Mouse (Mus musculus): Measurements from ENCODE around the gene 4933430I17Rik. TPM values are rescaled to one million over a fixed set of nuclear protein-coding genes. Genes with fewer than 3 reads are reported as not detected.
A peak's percentile ranks its signal among the peaks of the same experiment; 100 is the strongest.

4933430I17Rik gene
- polyA plus RNA-seq, 1 experiment from 2014 or later = 0.33 TPM

- H3K27me3 ChIP-seq (replicated peaks; ENCODE audit: control insufficient read depth, insufficient read depth, low read length) = no peaks in the 10 kb centered on the region
- H3K36me3 ChIP-seq (ENCODE audit: control insufficient read depth, insufficient read depth, low read length) = peaks cover 10% of the 10 kb centered on the region
- 2% methylated on average over 38 of the region's 38 CpGs for WGBS
- H3K4me1 ChIP-seq (ENCODE audit: control insufficient read depth, insufficient read depth, low read length) = peaks cover 8% of the 10 kb centered on the region
- peak; percentile 87 for ATAC-seq
- H3K4me2 ChIP-seq (ENCODE audit: low read depth, low read length) = peak overlapping the region; percentile 56
- H3K9ac ChIP-seq (ENCODE audit: low read depth, low read length) = peak overlapping the region; percentile 90
- H3K9me3 ChIP-seq (ENCODE audit: control insufficient read depth, low read length) = no peaks in the 10 kb centered on the region
- H3K4me3 ChIP-seq (ENCODE audit: low read length) = peak overlapping the region; percentile 79
- peak overlapping the region; percentile 92 for H3K27ac ChIP-seq (ENCODE audit: low read length)
These were observed 23.0 kb upstream of the 4933430I17Rik start for GRCm38 (mm10) chr4:62501964-62502732.

GRCm38 (mm10) chr4:62502969-62503368 lies 22.2 kb upstream of the 4933430I17Rik start:
- peak; percentile 61 for ATAC-seq
- H3K4me3 ChIP-seq (ENCODE audit: low read length) = no peak overlapping the region

GRCm38 (mm10) chr4:62503374-62503970 lies 21.7 kb upstream of the 4933430I17Rik start, which contains the start of gene Hdhd3:
TSS of gene Hdhd3 (minus strand) at chr4:62503467.
- no peaks in the 10 kb centered on the region for H3K9me3 ChIP-seq (ENCODE audit: control insufficient read depth, low read length)
- peaks cover 8% of the 10 kb centered on the region for H3K4me1 ChIP-seq (ENCODE audit: control insufficient read depth, insufficient read depth, low read length)
- H3K4me2 ChIP-seq (ENCODE audit: low read depth, low read length) = peak within 1 kb of the TSS; percentile 56
- peaks cover 10% of the 10 kb centered on the region for H3K36me3 ChIP-seq (ENCODE audit: control insufficient read depth, insufficient read depth, low read length)
- H3K27me3 ChIP-seq (replicated peaks; ENCODE audit: control insufficient read depth, insufficient read depth, low read length) = no peaks in the 10 kb centered on the region
- 63% methylated on average over 3 of the region's 3 CpGs for WGBS
- ATAC-seq = no peak
- peak within 1 kb of the TSS; percentile 79 for H3K4me3 ChIP-seq (ENCODE audit: low read length)
- H3K27ac ChIP-seq (ENCODE audit: low read length) = peak within 1 kb of the TSS; percentile 92
- peak within 1 kb of the TSS; percentile 90 for H3K9ac ChIP-seq (ENCODE audit: low read depth, low read length)

More at GRCm38 (mm10) chr4:62502969-62503368, 22.2 kb upstream of the 4933430I17Rik start:
- Histone ChIP-seq H3K4me1 (ENCODE audit: control insufficient read depth, insufficient read depth, low read length) (peaks cover 8% of the 10 kb centered on the region), H3K36me3 (ENCODE audit: control insufficient read depth, insufficient read depth, low read length) (peaks cover 10% of the 10 kb centered on the region), H3K4me2 (ENCODE audit: low read depth, low read length) (peak overlapping the region; percentile 56), H3K27ac (ENCODE audit: low read length) (peak overlapping the region; percentile 92), H3K27me3 (replicated peaks; ENCODE audit: control insufficient read depth, insufficient read depth, low read length) (no peaks in the 10 kb centered on the region), H3K9me3 (ENCODE audit: control insufficient read depth, low read length) (no peaks in the 10 kb centered on the region), H3K9ac (ENCODE audit: low read depth, low read length) (no peak overlapping the region)
- WGBS = 50% methylated on average over 7 of the region's 7 CpGs

- Histone ChIP-seq H3K9me3 (ENCODE audit: control insufficient read depth, low read length) (no peaks in the 10 kb centered on the region), H3K4me1 (ENCODE audit: control insufficient read depth, insufficient read depth, low read length) (peaks cover 2% of the 10 kb centered on the region; the same call in 1 of the 2 replicates), H3K36me3 (ENCODE audit: control insufficient read depth, insufficient read depth, low read length) (peaks cover 22% of the 10 kb centered on the region), H3K27me3 (replicated peaks; ENCODE audit: control insufficient read depth, insufficient read depth, low read length) (no peaks in the 10 kb centered on the region), H3K9ac (ENCODE audit: low read depth, low read length) (no peak overlapping the region), H3K4me2 (ENCODE audit: low read depth, low read length) (no peak overlapping the region), H3K4me3 (ENCODE audit: low read length) (no peak overlapping the region), H3K27ac (ENCODE audit: low read length) (no peak overlapping the region)
- ATAC-seq = no peak
- WGBS = 84% methylated on average over 3 of the region's 3 CpGs
These were observed 19.2 kb upstream of the 4933430I17Rik start for GRCm38 (mm10) chr4:62505991-62506390.

DNA sequence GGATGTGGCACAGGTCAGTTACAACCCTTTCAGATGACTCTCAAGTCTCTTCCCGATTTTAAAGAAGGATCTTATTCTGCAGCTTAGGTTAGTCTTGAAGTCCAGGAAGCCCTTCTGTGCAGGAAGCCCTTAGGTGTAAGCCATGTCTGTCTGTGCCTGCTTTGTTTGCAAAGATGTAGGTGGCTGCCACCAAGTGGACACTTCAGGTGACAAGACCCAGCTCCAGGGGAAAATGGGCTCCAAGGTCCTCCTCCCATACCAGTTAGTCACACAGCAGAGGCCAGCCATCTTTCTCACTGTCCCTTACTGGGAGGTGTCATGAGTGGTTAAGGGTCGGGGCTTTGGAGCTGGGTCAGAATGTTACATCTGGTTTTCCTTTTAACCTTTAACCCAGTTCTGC lies 18.4 kb upstream of the 4933430I17Rik start:
- ATAC-seq = peak; percentile 22; the same call in 1 of the 2 replicates
- 63% methylated on average over 2 of the region's 2 CpGs for WGBS
- Histone ChIP-seq H3K4me2 (ENCODE audit: low read depth, low read length) (no peak overlapping the region), H3K27ac (ENCODE audit: low read length) (no peak overlapping the region), H3K27me3 (replicated peaks; ENCODE audit: control insufficient read depth, insufficient read depth, low read length) (no peaks in the 10 kb centered on the region), H3K9ac (ENCODE audit: low read depth, low read length) (no peak overlapping the region), H3K36me3 (ENCODE audit: control insufficient read depth, insufficient read depth, low read length) (peaks cover 28% of the 10 kb centered on the region), H3K4me3 (ENCODE audit: low read length) (no peak overlapping the region), H3K4me1 (ENCODE audit: control insufficient read depth, insufficient read depth, low read length) (peaks cover 2% of the 10 kb centered on the region; the same call in 1 of the 2 replicates), H3K9me3 (ENCODE audit: control insufficient read depth, low read length) (no peaks in the 10 kb centered on the region)

GRCm38 (mm10) chr4:62508839-62509238 lies 16.3 kb upstream of the 4933430I17Rik start:
- Histone ChIP-seq H3K36me3 (ENCODE audit: control insufficient read depth, insufficient read depth, low read length) (peaks cover 42% of the 10 kb centered on the region), H3K9me3 (ENCODE audit: control insufficient read depth, low read length) (no peaks in the 10 kb centered on the region), H3K27ac (ENCODE audit: low read length) (no peak overlapping the region), H3K9ac (ENCODE audit: low read depth, low read length) (no peak overlapping the region), H3K4me2 (ENCODE audit: low read depth, low read length) (no peak overlapping the region), H3K4me3 (ENCODE audit: low read length) (no peak overlapping the region), H3K27me3 (replicated peaks; ENCODE audit: control insufficient read depth, insufficient read depth, low read length) (no peaks in the 10 kb centered on the region), H3K4me1 (ENCODE audit: control insufficient read depth, insufficient read depth, low read length) (peaks cover 2% of the 10 kb centered on the region; the same call in 1 of the 2 replicates)
- WGBS = 93% methylated on average over 5 of the region's 5 CpGs
- ATAC-seq = no peak

DNA sequence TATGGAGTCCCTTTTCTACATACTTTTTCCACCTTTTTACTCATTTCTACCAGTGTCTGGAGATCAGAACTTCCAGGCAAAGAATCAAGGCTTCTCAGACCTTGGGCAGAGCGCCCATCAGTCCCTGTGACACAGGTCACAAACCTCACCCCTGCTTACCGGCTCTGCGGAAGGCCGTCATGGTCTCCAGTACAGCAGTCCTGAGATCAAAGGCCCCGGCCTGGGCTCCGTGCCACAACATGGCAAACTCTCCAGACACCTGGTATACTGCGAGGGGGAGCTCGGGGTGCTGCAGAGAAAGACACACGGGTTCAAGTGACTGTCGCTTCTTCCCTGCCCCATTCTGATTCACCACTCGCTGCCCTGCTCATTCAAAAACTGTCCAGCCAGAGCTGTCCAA lies 15.2 kb upstream of the 4933430I17Rik start:
- no peak for ATAC-seq
- Histone ChIP-seq H3K9me3 (ENCODE audit: control insufficient read depth, low read length) (no peaks in the 10 kb centered on the region), H3K4me1 (ENCODE audit: control insufficient read depth, insufficient read depth, low read length) (peaks cover 3% of the 10 kb centered on the region; the same call in 1 of the 2 replicates), H3K4me2 (ENCODE audit: low read depth, low read length) (no peak overlapping the region), H3K36me3 (ENCODE audit: control insufficient read depth, insufficient read depth, low read length) (peaks cover 42% of the 10 kb centered on the region), H3K4me3 (ENCODE audit: low read length) (no peak overlapping the region), H3K27ac (ENCODE audit: low read length) (no peak overlapping the region), H3K9ac (ENCODE audit: low read depth, low read length) (no peak overlapping the region), H3K27me3 (replicated peaks; ENCODE audit: control insufficient read depth, insufficient read depth, low read length) (no peaks in the 10 kb centered on the region)
- WGBS = 92% methylated on average over 11 of the region's 11 CpGs

DNA sequence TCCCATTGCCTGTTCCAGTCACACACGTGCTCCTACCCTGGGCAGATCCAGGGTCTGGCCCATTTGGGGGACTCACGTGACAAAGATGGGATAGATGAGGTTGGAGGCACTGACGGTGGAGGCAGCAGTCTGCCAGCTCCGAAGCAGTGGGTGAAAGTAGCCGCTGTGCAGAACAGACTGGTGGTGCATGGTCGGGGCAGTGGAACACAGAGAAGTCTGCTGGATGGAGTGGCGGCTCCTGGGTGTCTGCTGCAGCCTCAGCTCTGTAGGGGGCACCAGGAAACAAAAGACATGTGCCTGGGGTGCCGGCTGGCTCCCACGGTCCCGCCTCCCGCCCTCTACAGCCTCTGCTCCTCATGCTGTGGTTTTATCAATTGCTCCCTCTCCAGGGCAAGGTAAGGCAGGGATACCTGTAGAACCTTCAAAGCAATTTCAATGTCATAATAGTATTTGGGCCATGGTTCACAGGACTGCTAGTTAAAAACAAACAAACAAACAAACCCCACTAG lies 11.1 kb upstream of the 4933430I17Rik start:
- no peak overlapping the region for H3K4me3 ChIP-seq (ENCODE audit: low read length)
- 46% methylated on average over 11 of the region's 11 CpGs for WGBS
- H3K36me3 ChIP-seq (ENCODE audit: control insufficient read depth, insufficient read depth, low read length) = peaks cover 38% of the 10 kb centered on the region

DNA sequence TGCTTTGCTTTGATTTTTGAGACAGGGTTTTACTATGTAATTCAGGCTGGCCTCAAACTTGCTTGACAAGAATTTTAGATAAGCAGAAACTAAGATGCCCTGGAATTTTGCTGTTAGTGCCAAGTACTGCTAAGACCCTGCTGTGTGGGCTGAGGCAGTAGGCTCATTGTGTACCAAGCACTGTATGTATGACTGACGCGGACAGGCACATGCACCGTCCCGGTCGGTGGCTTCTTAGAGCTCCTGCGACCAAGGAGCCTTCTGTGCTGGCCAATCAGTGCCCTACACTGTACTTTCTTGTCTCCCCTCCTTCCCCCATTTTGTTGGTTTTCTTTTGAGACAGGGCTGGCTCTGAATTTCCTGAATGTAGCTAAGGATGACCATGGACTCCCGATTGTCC lies 10.2 kb upstream of the 4933430I17Rik start:
- Histone ChIP-seq H3K27me3 (replicated peaks; ENCODE audit: control insufficient read depth, insufficient read depth, low read length) (no peaks in the 10 kb centered on the region), H3K4me2 (ENCODE audit: low read depth, low read length) (no peak overlapping the region; the same call in none of the 2 replicates), H3K4me1 (ENCODE audit: control insufficient read depth, insufficient read depth, low read length) (peaks cover 32% of the 10 kb centered on the region), H3K9me3 (ENCODE audit: control insufficient read depth, low read length) (no peaks in the 10 kb centered on the region), H3K36me3 (ENCODE audit: control insufficient read depth, insufficient read depth, low read length) (peaks cover 30% of the 10 kb centered on the region), H3K9ac (ENCODE audit: low read depth, low read length) (peak overlapping the region; percentile 57; the same call in 1 of the 2 replicates), H3K27ac (ENCODE audit: low read length) (peak overlapping the region; percentile 64), H3K4me3 (ENCODE audit: low read length) (no peak overlapping the region)
- 82% methylated on average over 7 of the region's 7 CpGs for WGBS
- ATAC-seq = no peak

More for the DNA sequence above, 11.1 kb upstream of the 4933430I17Rik start:
- H3K4me1 ChIP-seq (ENCODE audit: control insufficient read depth, insufficient read depth, low read length) = peaks cover 32% of the 10 kb centered on the region
- no peak overlapping the region for H3K9ac ChIP-seq (ENCODE audit: low read depth, low read length)
- no peak overlapping the region for H3K27ac ChIP-seq (ENCODE audit: low read length)
- no peak for ATAC-seq
- no peaks in the 10 kb centered on the region for H3K27me3 ChIP-seq (replicated peaks; ENCODE audit: control insufficient read depth, insufficient read depth, low read length)
- no peak overlapping the region for H3K4me2 ChIP-seq (ENCODE audit: low read depth, low read length)
- H3K9me3 ChIP-seq (ENCODE audit: control insufficient read depth, low read length) = no peaks in the 10 kb centered on the region

Measured in intestine, embryonic 16.5 days (tissue).